Mouse (Mus musculus): ENCODE measurements around the gene Atf4. TPM values are rescaled to one million over a fixed set of nuclear protein-coding genes. Genes with fewer than 3 reads are reported as not detected.

The Atf4 gene
- total RNA-seq (2014; rRNA removed) (163 and 164 TPM in 2 replicates), polyA plus RNA-seq (2015; fragmentation: Nextera tagmentation; extraction: Ambion mirVana) (103 and 109 TPM in 2 replicates)

DNA sequence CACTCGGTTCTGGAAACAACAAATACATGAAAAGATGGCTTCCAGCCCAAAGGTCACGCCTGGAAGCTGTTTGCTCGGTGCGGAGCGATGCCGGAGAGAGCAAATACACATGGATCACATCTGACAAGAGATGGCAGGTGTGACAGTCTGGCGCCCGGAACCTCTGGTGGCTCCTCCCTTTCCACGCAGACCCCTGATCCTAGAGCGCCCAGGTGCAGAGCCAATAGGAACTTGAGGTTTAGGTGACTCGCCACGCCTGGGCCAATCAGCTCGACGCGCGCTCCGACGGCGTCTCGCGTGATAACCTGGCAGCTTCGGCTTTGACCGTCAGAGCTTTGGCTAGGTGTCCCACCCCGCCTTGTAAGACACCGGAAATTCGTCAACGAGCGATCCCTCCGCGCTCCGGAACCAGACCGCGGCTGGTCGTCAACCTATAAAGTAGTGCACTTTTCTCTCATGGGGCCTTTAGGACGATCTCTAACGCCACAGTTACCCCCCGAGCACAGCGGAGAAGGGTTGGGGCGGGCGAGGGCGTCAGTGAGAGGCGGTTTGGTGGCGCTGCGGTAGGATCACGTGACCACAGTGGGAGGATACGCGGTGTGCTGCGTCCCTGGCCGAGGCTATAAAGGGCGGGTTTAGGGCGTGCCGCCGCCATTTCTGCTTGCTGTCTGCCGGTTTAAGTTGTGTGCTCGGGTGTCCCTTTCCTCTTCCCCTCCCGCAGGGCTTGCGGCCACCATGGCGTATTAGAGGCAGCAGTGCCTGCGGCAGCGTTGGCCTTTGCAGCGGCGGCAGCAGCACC is at the start of gene Atf4:
Gene Atf4, plus strand, starts transcription at position 338 of the 799 bp plus-strand sequence.
- peak within 1 kb of the TSS; percentile 93 for H3K4me3 ChIP-seq (ENCODE audit: low read depth, low read length)
- H3K4me2 ChIP-seq (ENCODE audit: low read depth) = peak within 1 kb of the TSS; percentile 97
- ATAC-seq = peak; percentile 96
- no peak for TF ChIP-seq CTCF (IDR thresholded peaks at IDR 0.05; ENCODE audit: low read depth)
- H3K9me3 ChIP-seq (ENCODE audit: low read length) = no peaks in the 10 kb centered on the region
- peak; percentile 100 for DNase-seq
- WGBS = 1% methylated on average over 62 of the region's 62 CpGs
- peaks cover 22% of the 10 kb centered on the region for H3K4me1 ChIP-seq (ENCODE audit: insufficient read depth)
- no peaks in the 10 kb centered on the region for H3K27me3 ChIP-seq (ENCODE audit: insufficient read depth, low read length)
- peaks cover 60% of the 10 kb centered on the region for H3K36me3 ChIP-seq (ENCODE audit: insufficient read depth)
- peak within 1 kb of the TSS; percentile 100 for H3K9ac ChIP-seq
- peak within 1 kb of the TSS; percentile 100 for H3K27ac ChIP-seq (ENCODE audit: low read depth, low read length)

DNA sequence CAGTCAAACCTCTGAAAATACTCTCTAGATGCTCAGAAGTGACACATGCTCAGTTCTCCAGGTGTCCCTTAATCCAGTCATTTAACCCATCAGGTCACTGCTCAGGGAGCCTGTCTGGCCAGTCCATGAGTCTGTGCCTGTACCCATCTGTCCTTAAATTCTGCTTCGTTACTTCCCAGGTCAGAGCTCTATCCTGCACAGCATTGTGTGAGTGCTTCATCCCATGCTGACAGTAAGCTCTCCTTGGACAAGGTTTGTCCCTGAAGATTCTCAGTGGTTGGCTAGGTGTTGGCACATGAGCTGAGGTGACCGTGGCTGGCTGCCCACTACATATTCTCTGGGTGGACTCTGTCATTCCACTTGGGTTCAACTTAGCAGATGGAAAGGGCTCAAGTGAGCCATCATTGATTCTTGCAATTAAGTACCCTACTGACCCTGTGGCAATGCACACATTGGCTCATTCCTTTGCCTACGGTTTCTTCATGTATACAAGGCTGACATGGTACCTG is 48.9 kb upstream of the Atf4 start:
- Histone ChIP-seq H3K4me2 (ENCODE audit: low read depth) (no peak overlapping the region), H3K27ac (ENCODE audit: low read depth, low read length) (no peak overlapping the region), H3K27me3 (ENCODE audit: insufficient read depth, low read length) (no peaks in the 10 kb centered on the region), H3K36me3 (ENCODE audit: insufficient read depth) (peaks cover 3% of the 10 kb centered on the region; the same call in 1 of the 2 replicates), H3K4me3 (ENCODE audit: low read depth, low read length) (no peak overlapping the region), H3K4me1 (ENCODE audit: insufficient read depth) (no peaks in the 10 kb centered on the region), H3K9ac (no peak overlapping the region), H3K9me3 (ENCODE audit: low read length) (no peaks in the 10 kb centered on the region)
- ATAC-seq (no peak), DNase-seq (no peak)
- no peak for TF ChIP-seq CTCF (IDR thresholded peaks at IDR 0.05; ENCODE audit: low read depth)
- 87% methylated on average over 3 of the region's 3 CpGs for WGBS

DNA sequence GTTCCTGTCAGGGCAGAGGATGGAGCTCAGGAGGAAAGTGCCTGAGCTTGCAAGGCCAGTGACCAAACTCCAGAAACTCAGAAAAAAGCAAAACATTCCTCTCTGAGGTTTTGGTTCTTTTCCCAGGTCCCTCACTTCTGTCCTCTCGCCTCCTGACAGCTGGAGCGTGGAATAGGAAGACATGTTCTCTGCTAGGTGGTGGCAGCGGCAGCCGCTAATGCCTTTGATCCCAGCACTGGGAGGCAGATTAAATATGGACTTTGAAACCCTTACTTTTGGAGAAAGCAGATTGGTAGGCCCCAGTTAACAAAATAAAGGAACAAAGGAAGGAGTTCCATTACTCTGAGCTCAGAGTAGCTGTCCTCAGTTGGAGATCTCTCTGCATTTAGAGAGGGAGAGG is 46.5 kb upstream of the Atf4 start:
- Histone ChIP-seq H3K4me3 (ENCODE audit: low read depth, low read length) (no peak overlapping the region), H3K36me3 (ENCODE audit: insufficient read depth) (peaks cover 21% of the 10 kb centered on the region), H3K27ac (ENCODE audit: low read depth, low read length) (no peak overlapping the region), H3K4me1 (ENCODE audit: insufficient read depth) (no peaks in the 10 kb centered on the region), H3K4me2 (ENCODE audit: low read depth) (no peak overlapping the region), H3K27me3 (ENCODE audit: insufficient read depth, low read length) (no peaks in the 10 kb centered on the region), H3K9me3 (ENCODE audit: low read length) (no peaks in the 10 kb centered on the region), H3K9ac (no peak overlapping the region)
- no peak for TF ChIP-seq CTCF (IDR thresholded peaks at IDR 0.05; ENCODE audit: low read depth)
- 17% methylated on average over 4 of the region's 4 CpGs for WGBS
- ATAC-seq = no peak
- DNase-seq = no peak

DNA sequence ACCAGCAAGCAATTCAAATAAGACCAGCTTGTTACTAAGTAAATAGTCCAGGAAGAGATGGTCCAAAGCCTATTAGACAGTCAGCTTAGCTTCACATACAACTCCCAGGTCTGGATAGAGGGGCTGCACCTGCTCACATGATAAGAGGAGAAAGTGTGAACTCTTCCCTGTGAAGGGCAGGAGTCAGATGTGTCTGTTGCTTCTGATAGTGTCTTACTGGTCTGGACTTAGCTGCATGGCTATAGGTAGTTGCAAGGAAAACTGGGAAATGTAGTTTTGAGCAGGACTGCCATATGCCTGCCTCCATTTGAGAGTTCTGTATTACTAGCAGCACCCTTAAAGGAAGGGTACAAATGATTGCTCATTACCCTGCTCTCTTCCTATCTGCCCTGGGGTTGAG is 41.3 kb upstream of the Atf4 start:
- H3K36me3 ChIP-seq (ENCODE audit: insufficient read depth) = peaks cover 36% of the 10 kb centered on the region
- H3K9me3 ChIP-seq (ENCODE audit: low read length) = no peaks in the 10 kb centered on the region
- DNase-seq (no peak), ATAC-seq (no peak)
- H3K4me2 ChIP-seq (ENCODE audit: low read depth) = no peak overlapping the region
- no peaks in the 10 kb centered on the region for H3K4me1 ChIP-seq (ENCODE audit: insufficient read depth)
- no peak overlapping the region for H3K4me3 ChIP-seq (ENCODE audit: low read depth, low read length)
- no peak overlapping the region for H3K9ac ChIP-seq
- no peak overlapping the region for H3K27ac ChIP-seq (ENCODE audit: low read depth, low read length)
- no peaks in the 10 kb centered on the region for H3K27me3 ChIP-seq (ENCODE audit: insufficient read depth, low read length)
- TF ChIP-seq CTCF (IDR thresholded peaks at IDR 0.05; ENCODE audit: low read depth) = no peak

DNA sequence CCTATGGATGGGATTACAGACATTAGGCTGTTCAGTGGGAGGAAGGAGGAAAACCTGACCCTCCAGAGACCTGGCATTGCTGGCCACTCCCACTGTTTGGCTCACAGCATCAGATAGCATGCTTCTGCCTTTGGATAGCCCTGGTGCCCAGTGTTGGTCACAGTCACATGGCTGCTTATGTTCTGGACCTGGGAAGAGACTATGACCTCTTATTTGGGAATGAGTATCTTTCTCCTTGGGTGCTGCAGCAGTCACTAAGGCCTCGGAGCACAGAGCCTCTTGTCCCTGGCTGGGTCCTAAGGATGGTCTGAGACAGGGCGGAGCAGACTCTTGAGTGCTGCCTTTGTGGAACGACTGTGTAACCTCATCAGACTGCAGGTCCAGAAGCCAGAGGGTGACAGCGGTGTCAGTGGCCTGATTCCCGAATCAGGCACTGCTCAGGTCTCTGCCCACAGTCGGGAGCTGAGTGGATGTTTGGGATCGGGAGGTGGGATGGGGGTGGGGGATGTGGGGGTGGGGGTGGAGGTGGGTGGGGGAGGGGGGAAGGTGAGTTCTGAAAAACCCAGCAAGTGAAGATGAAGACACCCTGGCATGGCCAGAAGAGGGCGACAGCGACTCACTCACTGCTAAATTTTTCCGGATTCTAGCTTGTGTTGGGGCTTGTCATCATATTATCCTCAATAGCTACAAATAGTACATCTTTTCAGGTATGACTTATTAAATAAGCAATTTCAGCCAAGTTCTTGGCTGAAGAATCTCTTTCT is 39.1 kb upstream of the Atf4 start:
- ATAC-seq = peak; percentile 45
- Histone ChIP-seq H3K9ac (no peak overlapping the region), H3K9me3 (ENCODE audit: low read length) (no peaks in the 10 kb centered on the region), H3K4me3 (ENCODE audit: low read depth, low read length) (no peak overlapping the region), H3K4me2 (ENCODE audit: low read depth) (no peak overlapping the region), H3K27ac (ENCODE audit: low read depth, low read length) (no peak overlapping the region), H3K4me1 (ENCODE audit: insufficient read depth) (no peaks in the 10 kb centered on the region), H3K36me3 (ENCODE audit: insufficient read depth) (peaks cover 35% of the 10 kb centered on the region), H3K27me3 (ENCODE audit: insufficient read depth, low read length) (no peaks in the 10 kb centered on the region)
- TF ChIP-seq CTCF (IDR thresholded peaks at IDR 0.05; ENCODE audit: low read depth) = peak; percentile 56
- WGBS = 19% methylated on average over 10 of the region's 10 CpGs
- peak; percentile 43 for DNase-seq

DNA sequence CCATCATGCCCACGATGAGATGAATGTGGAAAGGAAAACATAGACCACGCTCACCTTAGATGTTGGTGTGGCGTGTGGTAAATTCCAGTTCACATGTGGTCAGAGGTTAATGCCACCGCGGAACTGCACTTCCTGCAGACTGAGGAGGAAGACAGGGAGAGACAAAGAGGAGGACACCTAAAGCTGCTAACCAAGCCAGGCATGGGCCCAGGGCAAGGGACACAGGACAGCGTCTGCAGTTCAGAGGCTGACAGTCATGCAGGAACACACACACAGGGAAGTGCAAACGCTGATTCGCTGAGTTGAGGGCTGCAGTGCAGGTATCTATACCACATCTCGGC is 38.5 kb upstream of the Atf4 start:
- no peaks in the 10 kb centered on the region for H3K9me3 ChIP-seq (ENCODE audit: low read length)
- DNase-seq = no peak
- 73% methylated on average over 9 of the region's 9 CpGs for WGBS
- no peaks in the 10 kb centered on the region for H3K27me3 ChIP-seq (ENCODE audit: insufficient read depth, low read length)
- H3K27ac ChIP-seq (ENCODE audit: low read depth, low read length) = no peak overlapping the region
- peaks cover 29% of the 10 kb centered on the region for H3K36me3 ChIP-seq (ENCODE audit: insufficient read depth)
- no peak for ATAC-seq
- TF ChIP-seq CTCF (IDR thresholded peaks at IDR 0.05; ENCODE audit: low read depth) = no peak
- H3K4me2 ChIP-seq (ENCODE audit: low read depth) = no peak overlapping the region
- no peak overlapping the region for H3K4me3 ChIP-seq (ENCODE audit: low read depth, low read length)
- no peak overlapping the region for H3K9ac ChIP-seq
- H3K4me1 ChIP-seq (ENCODE audit: insufficient read depth) = no peaks in the 10 kb centered on the region

DNA sequence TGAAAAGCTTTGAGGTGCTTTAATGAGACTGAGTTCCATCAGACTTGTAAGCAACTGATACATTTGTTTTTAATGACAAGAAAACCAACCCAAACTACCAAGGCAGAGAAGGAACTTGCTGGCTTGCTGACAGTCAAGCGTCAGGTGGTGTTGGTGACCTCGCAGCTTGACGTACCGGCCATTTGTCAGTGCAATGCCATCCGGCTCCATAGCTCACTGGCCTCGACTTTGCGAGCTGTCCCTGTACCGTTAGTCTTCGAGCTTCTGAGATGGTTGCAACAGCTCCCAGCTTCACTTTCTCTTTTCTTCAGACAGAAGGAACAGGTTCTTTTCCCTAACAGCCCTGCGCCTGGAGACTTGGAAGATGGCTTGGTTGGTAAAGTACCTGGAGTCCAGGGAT is 37.5 kb upstream of the Atf4 start:
- Histone ChIP-seq H3K9me3 (ENCODE audit: low read length) (no peaks in the 10 kb centered on the region), H3K4me3 (ENCODE audit: low read depth, low read length) (no peak overlapping the region), H3K9ac (no peak overlapping the region), H3K4me2 (ENCODE audit: low read depth) (no peak overlapping the region), H3K27me3 (ENCODE audit: insufficient read depth, low read length) (no peaks in the 10 kb centered on the region), H3K27ac (ENCODE audit: low read depth, low read length) (no peak overlapping the region), H3K36me3 (ENCODE audit: insufficient read depth) (peaks cover 19% of the 10 kb centered on the region), H3K4me1 (ENCODE audit: insufficient read depth) (no peaks in the 10 kb centered on the region)
- DNase-seq = no peak
- ATAC-seq = no peak
- 95% methylated on average over 10 of the region's 10 CpGs for WGBS
- TF ChIP-seq CTCF (IDR thresholded peaks at IDR 0.05; ENCODE audit: low read depth) = no peak

Data from forebrain, postnatal 0 days (tissue).